In genomic region chr4:116627722-116628662, GRCm38 (mm10) we compare ENCODE assay signal across 8 mouse cellular contexts. TPM values are rescaled to one million over a fixed set of nuclear protein-coding genes. Genes with fewer than 3 reads are reported as not detected.
DNase-seq lines count a peak whose midpoint lies in the region; ATAC-seq lines count a peak whose summit lies in the region.

Gene Nasp, minus strand, starts transcription at chr4:116627941.

- ATAC-seq in activated CD4-positive, CD25-positive, alpha-beta regulatory T cell, adult 4 months, result peak; percentile 84
- peak; percentile 78 for ATAC-seq in common myeloid progenitor, adult 5-6 weeks (replicated peaks; ENCODE audit: low read depth, poor library complexity, severe bottlenecking)

- no peaks in the 10 kb centered on the region for H3K9me3 ChIP-seq in megakaryocyte, embryonic 14.5 days

- no peaks in the 10 kb centered on the region for H3K27me3 ChIP-seq in megakaryocyte, embryonic 14.5 days (replicated peaks)

- DNase-seq in gastrocnemius, adult 8-10 months (ENCODE audit: low spot score in 2 of 2), result peak; percentile 70 to 75
- peak; percentile 87 for DNase-seq in hindlimb bud, embryonic 11.5 days (ENCODE audit: extremely low spot score, low read depth, low spot score)
- peak; percentile 72 to 75 for DNase-seq in left cerebral cortex, adult 8-10 months (ENCODE audit: low spot score in 2 of 2)
- DNase-seq in right cerebral cortex, postnatal 10 days (ENCODE audit: low spot score in 2 of 2), result peak; percentile 87 to 92
- DNase-seq in urinary bladder, postnatal 4 days (ENCODE audit: low spot score in 2 of 2), result peak; percentile 65 to 67

- H3K4me3 ChIP-seq in megakaryocyte, embryonic 14.5 days (replicated peaks), result peak within 1 kb of the TSS; percentile 95

- peaks cover 27% of the 10 kb centered on the region for H3K4me1 ChIP-seq in megakaryocyte, embryonic 14.5 days

- peaks cover 8% of the 10 kb centered on the region for H3K36me3 ChIP-seq in megakaryocyte, embryonic 14.5 days (replicated peaks; ENCODE audit: low read length)

RNA-seq across cellular contexts. Expression of gene Nasp, which starts in this region (rescaled TPM):
- polyA plus RNA-seq in activated CD4-positive, CD25-positive, alpha-beta regulatory T cell, adult 4 months (2017; shearing (Covaris generic)), result 10 to 100 TPM; 62.2 to 66.1 TPM
- total RNA-seq in common myeloid progenitor, adult 5-6 weeks (2017), result 465 and 496 TPM in 2 replicates
- 10 to 100 TPM in 2 of 4 experiments, 1 to 10 TPM in 2; 7.8 to 13.0 (median 9.5) TPM for total RNA-seq in gastrocnemius, adult 8-10 months (2022)
- total RNA-seq in left cerebral cortex, adult 8-10 months (2022), result 10 to 100 TPM; 26.8 to 28.5 (median 27.2) TPM
- 2.1 and 5.4 TPM in 2 replicates for polyA plus RNA-seq in megakaryocyte, embryonic 14.5 days (2012; ENCODE audit: insufficient read depth, low replicate concordance)

Comparison
In these comparisons a context has a peak if more than half of its experiments do, and no peak if none do; other contexts are left out.
1. Peak in every context shown above with its lines: DNase-seq, ATAC-seq and H3K4me3 ChIP-seq.
2. RNA of gene Nasp (total RNA-seq): 465 to 496 TPM in common myeloid progenitor, adult 5-6 weeks; 26.8 to 28.5 TPM in left cerebral cortex, adult 8-10 months and 7.8 to 13.0 TPM in gastrocnemius, adult 8-10 months; every median in the first group is over 10 times any median in the second.